Mouse (Mus musculus): ENCODE results near the gene Fkbp4.

Gene Fkbp4

GRCm38 (mm10) chr6:128438317-128438870, at the start of gene Fkbp4:
Gene Fkbp4, minus strand, starts transcription at chr6:128438677.
- in situ Hi-C loops (cut with MboI, MseI): no loop called here

DNA sequence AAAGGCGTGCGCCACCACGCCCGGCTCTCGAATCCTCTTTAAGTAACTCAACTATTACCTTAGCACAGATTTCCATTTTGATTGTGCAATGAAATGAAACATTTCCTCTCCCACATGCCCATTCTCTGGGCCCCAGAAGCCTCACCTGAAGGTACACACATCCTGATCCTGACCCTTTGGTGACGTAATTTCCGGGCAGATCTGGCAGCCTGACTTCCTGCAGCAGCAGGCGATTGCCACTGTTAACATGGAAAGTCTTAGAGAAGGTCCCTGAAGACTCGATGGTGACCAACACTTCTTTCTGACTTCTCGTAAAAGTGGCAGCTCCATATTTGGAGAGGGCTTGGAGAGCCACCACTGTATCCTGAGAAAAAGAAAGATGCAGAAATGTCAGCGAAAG, 49.3 kb upstream of the Fkbp4 start:
- in situ Hi-C loops (cut with MboI, MseI): loop anchor here in 1 of 2 experiments (10.0 kb wide), 1 partner anchor 1013 kb away; no protein-coding TSS in a partner anchor

- in situ Hi-C loops (cut with MboI, MseI): loop anchor here in 1 of 2 experiments (5.0 to 10.0 kb wide), 2 partner anchors 107 to 1005 kb away; no protein-coding TSS in a partner anchor
These were observed 41.3 kb upstream of the Fkbp4 start for GRCm38 (mm10) chr6:128479463-128480454.

DNA sequence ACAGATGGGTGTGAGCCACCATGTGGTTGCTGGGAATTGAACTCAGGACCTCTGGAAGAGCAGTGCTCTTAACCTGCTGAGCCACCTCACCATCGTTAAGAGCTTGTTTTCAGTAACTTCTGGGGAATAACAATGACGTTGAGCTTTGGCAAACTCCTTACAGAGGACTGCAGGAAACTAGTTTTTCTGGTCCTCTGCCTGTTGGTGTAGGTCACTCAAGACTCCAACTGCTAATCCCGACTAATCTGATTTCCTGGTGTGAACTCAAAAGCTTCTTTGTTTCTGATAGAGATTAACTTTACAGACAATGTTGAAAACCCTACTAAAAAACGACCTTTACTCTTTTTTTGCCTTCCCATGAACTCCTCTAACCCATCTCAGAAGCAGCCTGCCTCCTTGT, 39.0 kb upstream of the Fkbp4 start:
- in situ Hi-C loops (cut with MboI, MseI): loop anchor here in 1 of 2 experiments (5.0 kb wide), 1 partner anchor 105 kb away; no protein-coding TSS in a partner anchor

DNA sequence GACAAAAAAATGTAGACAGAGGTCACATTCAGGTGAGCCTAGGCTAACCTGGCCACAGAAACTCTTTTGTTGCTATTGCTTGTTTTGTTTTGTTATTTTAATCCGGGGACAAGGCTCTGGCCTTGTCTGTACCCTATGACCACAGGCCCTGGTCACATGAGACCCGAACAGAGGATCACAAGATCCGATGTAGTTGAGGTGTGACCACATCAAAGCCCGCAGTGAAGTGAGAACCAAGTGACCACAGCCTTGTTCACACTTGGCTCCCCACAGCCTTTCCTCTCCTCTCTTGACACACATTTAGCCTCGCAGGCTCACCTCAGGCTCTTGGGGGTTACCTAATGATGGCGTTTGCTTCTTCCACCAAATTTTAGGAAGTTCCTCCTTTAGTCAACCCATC, 35.6 kb upstream of the Fkbp4 start:
- in situ Hi-C loops (cut with MboI, MseI): no loop called here

- in situ Hi-C loops (cut with MboI, MseI): no loop called here
These were observed 31.0 kb upstream of the Fkbp4 start for GRCm38 (mm10) chr6:128469451-128469850.

GRCm38 (mm10) chr6:128467298-128467697, 28.8 kb upstream of the Fkbp4 start:
- in situ Hi-C loops (cut with MboI, MseI): no loop called here

DNA sequence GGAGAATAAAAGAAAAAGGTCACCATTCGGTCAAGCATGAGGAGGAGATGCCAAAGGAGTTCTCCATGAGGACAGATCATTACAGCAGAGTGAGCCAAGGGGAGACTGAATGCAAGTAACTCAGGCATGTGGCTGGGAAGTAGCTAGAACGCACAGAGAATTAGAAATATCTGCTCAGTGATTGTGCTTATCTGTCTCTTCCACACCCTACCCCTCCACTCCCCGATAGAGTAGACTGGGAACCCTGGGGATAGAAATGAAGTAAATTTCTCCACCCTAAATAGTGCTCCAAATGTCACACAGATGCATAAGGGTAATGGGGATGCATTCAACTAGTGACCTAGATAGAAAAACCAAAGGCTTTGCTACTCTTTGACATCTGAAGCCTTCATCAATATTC, 28.1 kb upstream of the Fkbp4 start:
- in situ Hi-C loops (cut with MboI, MseI): no loop called here

DNA sequence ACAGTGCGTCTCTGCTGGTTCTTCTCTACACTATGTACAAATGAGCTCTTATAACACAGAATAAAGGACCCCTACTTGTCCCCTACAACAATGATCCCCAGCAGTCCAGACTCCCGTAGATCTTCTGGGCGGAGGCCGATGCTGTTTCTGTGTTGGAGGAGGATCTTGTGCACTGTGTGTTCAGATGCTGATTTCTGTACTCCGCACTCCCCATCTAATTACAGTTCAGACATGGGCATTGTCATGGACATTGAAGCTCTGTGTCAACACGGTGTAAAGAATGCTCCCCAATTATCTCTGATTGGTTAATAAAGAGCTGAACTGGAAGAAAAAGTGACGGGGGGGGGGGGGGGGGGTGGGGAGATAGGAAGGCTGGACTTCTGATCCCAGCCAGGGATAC, 27.6 kb upstream of the Fkbp4 start:
- in situ Hi-C loops (cut with MboI, MseI): no loop called here

DNA sequence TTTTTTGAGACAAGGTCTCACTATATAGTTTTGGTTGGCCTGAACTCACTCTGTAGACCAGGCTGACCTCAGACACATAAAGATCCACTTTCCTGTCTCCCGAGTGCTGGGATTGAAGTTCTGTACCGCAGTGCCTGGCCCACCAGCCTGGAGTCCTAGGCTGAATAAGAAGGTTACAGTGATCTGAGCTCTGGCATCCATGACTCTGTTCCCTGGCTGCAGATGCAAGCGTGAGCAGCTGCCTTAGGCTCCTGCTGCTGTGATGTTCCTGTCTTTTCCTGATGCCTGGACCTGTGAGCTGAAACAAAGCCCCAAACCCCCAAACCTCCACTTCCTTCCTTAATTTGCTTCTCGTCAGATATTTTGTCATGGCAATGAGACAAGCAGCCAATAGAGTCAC, 26.5 kb upstream of the Fkbp4 start:
- in situ Hi-C loops (cut with MboI, MseI): no loop called here

GRCm38 (mm10) chr6:128461606-128462005, 23.1 kb upstream of the Fkbp4 start:
- in situ Hi-C loops (cut with MboI, MseI): no loop called here

- in situ Hi-C loops (cut with MboI, MseI): no loop called here
These were observed 22.4 kb upstream of the Fkbp4 start for GRCm38 (mm10) chr6:128460729-128461503.

- in situ Hi-C loops (cut with MboI, MseI): no loop called here
These were observed 21.8 kb upstream of the Fkbp4 start for GRCm38 (mm10) chr6:128460321-128460720.

DNA sequence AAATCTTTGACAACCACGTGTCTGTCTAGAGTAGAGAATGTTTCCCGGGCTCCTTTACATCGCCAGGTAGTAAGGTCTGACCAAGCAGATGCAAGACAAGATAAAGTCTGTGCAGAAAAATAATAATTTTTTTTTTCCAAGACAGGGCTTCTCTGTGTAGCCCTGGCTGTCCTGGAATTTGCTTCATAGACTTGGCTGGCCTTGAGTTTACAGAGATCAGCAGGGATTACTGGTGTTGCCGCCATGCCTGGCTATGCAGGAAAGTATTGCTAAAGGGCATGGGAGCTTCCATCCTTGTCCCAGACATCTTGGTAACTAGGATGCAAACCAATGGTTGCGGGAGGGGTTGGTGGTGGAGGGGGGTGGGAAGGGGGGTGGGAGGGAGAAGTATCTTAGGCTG, 18.7 kb upstream of the Fkbp4 start:
- in situ Hi-C loops (cut with MboI, MseI): no loop called here

DNA sequence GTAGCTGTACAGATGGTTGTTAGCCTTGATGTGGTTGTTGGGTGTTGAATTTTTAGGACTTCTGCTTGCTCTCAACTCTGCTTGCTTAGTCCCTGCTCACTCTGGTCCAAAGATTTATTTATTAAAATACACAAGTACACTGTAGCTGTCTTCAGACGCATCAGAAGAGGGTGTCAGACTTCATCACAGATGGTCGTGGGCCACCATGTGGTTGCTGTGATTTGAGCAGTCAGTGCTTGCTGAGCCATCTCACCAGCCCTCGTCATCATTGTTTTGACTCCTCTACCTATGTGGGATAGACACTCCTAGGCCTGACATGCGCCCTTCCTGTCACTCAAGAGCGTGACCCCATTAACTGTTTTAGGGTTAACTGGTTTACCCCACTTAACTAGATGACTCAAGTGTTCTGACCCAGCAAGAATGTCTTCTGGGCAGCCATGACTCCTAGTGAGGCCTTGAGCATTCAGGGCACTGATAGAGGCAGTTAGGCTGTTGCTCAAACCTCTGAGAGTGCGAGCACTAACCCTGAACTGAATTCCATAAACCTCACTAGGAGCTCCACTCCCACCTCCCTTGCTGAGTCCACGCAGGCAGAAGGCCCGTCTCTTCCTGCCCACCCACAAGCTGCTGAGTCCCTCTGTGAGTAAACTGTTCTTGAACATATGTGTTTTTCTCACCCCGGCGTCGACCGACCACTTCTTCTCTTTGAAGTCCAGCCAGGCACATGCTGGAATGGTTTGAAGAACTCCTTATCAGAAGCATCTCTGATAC, 17.5 kb upstream of the Fkbp4 start:
- in situ Hi-C loops (cut with MboI, MseI): no loop called here

- in situ Hi-C loops (cut with MboI, MseI): no loop called here
These were observed 8.6 kb upstream of the Fkbp4 start for GRCm38 (mm10) chr6:128447063-128447462.

DNA sequence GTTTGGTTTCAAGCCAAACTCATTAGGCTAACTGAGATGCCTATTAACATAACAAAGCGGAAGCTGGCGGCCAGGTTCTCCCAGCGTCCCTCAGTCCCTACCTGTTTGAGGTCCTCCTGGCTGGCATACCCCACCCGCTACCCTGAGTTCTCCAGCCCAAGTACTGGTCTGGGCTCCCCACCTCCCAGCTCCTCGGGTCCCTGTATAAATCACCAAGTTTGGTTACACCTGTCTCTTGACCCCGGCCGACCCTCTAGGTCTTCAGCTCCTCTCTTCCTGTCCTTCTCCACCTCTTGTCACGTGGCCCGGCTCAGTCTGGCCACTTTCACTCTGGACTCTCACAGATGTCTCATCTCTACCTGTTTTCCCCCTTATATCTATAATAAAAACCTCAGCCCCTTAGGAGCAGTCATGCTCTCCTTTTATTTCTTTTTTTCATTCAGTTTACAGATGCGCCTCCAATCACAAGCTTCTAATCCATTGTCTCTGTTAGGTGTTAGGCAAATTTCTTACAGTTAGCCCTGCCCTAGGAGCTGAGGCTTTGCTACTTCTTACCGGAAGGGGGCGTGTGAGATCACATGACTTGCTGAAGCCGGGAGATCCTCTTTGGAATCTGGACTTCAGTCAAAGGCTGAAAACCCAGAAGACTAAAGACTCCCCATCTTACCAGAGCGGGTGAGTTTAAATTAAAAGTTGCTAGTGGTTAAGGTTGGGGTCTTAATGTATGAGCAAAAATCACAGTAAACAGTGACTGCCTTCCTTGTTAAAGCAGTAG, 7.5 kb upstream of the Fkbp4 start:
- in situ Hi-C loops (cut with MboI, MseI): no loop called here

DNA sequence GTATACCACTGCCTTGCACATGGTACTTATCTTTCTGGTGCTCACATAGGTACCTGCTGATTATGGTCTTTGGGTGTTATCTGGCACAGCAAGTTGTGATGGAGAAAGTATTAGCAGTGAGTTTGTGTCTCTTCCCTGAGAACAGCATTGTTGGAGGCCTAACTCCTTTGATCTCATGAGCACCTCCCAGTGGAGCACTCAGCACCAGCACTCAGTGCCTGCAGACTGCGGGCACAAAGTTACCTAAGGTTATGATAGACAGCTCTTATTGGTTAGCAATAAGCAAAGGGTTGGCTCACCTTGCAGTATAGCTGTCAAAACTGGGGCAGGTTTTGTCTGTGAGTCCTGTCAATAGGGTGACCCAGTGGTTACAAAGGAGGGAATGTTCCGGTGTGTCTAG, 1.8 kb upstream of the Fkbp4 start:
- in situ Hi-C loops (cut with MboI, MseI): no loop called here

- in situ Hi-C loops (cut with MboI, MseI): no loop called here
These were observed 429 bp upstream of the Fkbp4 start for GRCm38 (mm10) chr6:128438871-128439341.

DNA sequence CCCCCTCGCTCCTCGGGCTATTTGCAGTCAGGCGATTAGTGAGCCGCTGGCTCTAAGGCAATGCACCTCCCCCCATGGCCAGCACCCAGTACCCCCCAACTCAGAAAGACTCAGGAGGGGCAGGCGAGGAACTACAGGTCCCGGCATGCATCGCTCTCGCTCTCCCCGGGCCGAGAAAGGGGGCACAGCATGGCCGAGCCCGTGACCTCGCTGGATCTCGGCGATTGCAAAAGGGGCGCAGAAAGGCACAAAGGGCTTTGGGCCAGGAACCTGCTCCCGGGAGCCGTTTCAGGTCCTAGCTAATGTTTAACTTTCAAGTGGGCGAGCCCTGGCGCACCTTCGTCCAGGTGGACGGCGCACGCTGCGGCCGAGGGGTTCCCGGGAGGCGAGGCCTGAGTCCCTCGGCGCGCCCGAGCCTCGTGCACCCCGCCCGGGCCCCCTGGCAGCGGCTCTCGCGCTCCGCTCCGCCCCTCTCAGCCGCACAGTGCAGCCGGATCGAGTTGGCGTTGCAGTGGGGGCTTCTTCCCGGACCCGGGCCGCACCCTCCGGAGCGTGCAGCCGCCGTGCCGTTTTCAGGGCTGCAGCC, 653 bp downstream of the Fkbp4 start:
- in situ Hi-C loops (cut with MboI, MseI): no loop called here
